Mouse (Mus musculus) 3134 (cell line): ENCODE measurements at regions not wholly inside any gene's neighbourhood (a gene's known extent, or its start where the extent isn't known, plus 50 kb on each side); places are given as distances from the start of the nearest gene placed in this dataset.

Experiments
- DNase-seq: peaks from one replicate; pipeline ENCODE4 v3.0.0-alpha.2; 2011; ENCODE audit warnings: low spot score; ENCODE audit not compliant: insufficient read length; ENCODE audit errors: extremely low read depth

GRCm38 (mm10) chr6:117104047-117104446 is 64.3 kb upstream of the Cxcl12 start:
- no peak for DNase-seq

DNA sequence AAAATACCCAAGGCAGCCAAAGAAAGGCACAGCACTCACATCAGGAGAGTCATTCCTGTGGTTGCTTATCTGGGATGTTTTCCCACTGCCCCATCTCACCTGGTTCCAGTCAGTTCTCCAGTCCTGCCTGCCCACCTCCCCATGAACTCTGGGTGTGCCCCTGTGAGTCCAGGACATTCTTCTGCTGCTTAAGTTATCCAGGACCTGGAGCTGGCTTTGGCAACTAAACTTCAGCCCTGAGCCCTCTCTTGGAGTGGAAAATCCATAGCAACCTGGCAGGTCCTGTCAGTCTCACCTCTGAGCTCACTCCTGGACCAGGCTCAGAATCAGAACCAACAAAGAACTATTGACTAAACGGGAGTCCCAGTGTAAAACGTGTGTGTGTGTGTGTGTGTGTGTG is 63.9 kb upstream of the Cxcl12 start:
- DNase-seq = no peak

GRCm38 (mm10) chr6:117105182-117105589 is 63.1 kb upstream of the Cxcl12 start:
- no peak for DNase-seq

DNA sequence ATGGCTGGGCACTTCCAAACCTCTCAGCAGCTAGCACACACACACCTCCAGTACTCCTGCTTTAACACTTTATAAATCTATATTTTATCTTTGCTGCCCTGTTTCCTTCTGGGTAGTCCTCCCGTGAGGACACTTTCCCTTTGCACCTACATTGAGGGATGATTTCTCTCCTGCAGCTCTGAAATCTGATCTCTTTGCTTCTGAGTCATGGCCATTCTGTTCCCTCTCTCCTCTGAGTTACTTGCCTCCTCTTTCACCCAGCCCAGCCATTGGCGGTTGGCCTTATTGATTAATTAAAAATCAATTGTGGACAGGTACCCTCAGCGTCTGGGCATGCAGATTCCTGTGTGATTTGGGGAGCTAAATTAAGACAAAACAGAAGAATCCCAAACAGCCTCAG is 58.0 kb upstream of the Cxcl12 start:
- no peak for DNase-seq

DNA sequence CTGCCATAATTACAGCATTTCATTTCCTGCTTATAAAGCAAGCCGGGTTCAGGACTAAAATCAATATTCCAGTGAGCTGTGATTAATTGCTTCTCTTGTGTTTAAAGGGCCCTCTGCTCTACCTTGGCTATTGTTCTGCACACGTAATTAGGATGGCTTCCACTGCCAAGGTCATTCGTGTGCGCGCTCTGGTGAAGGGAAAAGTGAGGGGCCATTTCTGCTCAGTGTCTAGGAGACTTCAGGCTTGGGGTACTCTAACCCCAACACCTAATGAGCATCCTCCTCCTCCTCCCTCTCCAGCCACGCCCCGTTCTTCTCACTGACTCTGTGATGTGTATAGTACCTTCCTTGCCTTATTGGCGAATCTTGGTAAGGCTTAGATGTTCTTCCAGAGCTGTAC is 53.5 kb upstream of the Cxcl12 start:
- DNase-seq = no peak

GRCm38 (mm10) chr6:117118081-117118480 is 50.3 kb upstream of the Cxcl12 start:
- no peak for DNase-seq
